Mouse (Mus musculus): ENCODE data around the gene Scarf1. TPM values are rescaled to one million over a fixed set of nuclear protein-coding genes. Genes with fewer than 3 reads are reported as not detected.

Scarf1 gene
- polyA plus RNA-seq, 1 experiment = 12.3 TPM

DNA sequence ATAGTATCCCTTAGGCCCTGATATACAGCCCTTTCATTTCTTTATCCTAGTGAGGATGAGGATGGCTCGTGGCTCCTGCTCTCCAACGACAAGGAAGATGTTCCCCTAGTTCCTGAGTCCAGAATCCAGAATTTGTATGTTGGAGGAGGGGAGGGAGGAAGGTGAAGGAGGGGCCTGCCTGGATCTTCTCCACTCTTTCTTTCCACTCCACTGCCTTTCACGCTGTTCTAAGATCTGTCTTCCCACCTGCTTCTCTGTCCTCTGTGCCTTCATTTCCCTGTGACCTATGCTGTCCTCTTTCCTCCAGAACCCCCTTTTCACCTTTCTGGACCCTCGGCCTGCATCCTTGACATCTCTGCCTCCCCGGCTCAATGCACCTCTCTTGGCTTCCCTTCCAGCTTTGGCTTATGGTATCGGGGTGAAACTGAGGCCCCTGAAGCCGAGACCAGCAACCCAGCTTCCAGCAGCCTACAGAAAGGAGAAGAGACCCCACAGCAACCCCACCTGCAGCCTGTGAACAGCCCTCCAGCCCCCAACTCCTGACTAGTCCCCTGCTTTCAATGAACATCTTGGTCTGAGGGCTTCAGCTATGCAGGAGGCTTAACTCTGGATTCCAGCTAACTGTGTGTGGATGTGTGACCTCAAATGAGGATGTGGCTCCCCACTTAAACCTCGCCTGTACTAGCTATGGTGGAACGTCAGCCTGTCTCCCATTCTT is 880 bp upstream of the Scarf1 start:
- Histone ChIP-seq H3K36me3 (ENCODE audit: control insufficient read depth, insufficient read depth, low read length) (peaks cover 21% of the 10 kb centered on the region), H3K27ac (ENCODE audit: insufficient read depth, low read depth, low read length) (no peak overlapping the region), H3K4me1 (ENCODE audit: control insufficient read depth, insufficient read depth, insufficient read length, low read length) (peaks cover 11% of the 10 kb centered on the region), H3K4me3 (ENCODE audit: low read depth, low read length) (no peak overlapping the region), H3K27me3 (ENCODE audit: control insufficient read depth, insufficient read depth, low read length) (no peaks in the 10 kb centered on the region)
- no peak for TF ChIP-seq POLR2A (IDR thresholded peaks at IDR 0.05; ENCODE audit: low read depth, low read length)
- TF ChIP-seq CTCF (IDR thresholded peaks at IDR 0.05; ENCODE audit: extremely low read depth, insufficient read length, insufficient replicate concordance, low read depth, low read length) = no peak
- 85% methylated on average over 9 of the region's 9 CpGs for WGBS

DNA sequence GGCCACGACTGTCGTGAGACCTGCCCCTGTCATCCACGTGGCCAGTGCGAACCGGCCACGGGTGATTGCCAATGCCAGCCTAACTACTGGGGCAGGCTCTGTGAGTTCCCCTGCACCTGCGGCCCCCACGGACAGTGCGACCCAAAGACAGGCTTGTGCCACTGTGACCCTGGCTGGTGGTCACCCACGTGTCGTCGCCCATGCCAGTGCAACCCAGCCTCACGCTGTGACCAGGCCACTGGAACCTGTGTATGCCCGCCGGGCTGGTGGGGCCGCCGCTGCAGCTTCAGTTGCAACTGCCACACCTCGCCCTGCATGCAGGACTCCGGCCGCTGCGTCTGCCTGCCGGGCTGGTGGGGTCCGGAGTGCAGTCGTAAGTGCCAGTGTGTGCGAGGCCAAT is 1.8 kb downstream of the Scarf1 start:
- no peak for TF ChIP-seq CTCF (IDR thresholded peaks at IDR 0.05; ENCODE audit: extremely low read depth, insufficient read length, insufficient replicate concordance, low read depth, low read length)
- TF ChIP-seq POLR2A (IDR thresholded peaks at IDR 0.05; ENCODE audit: low read depth, low read length) = no peak
- WGBS = 91% methylated on average over 25 of the region's 25 CpGs
- H3K4me1 ChIP-seq (ENCODE audit: control insufficient read depth, insufficient read depth, insufficient read length, low read length) = peaks cover 3% of the 10 kb centered on the region; the same call in 1 of the 2 replicates
- H3K27me3 ChIP-seq (ENCODE audit: control insufficient read depth, insufficient read depth, low read length) = no peaks in the 10 kb centered on the region
- no peak overlapping the region for H3K27ac ChIP-seq (ENCODE audit: insufficient read depth, low read depth, low read length)
- H3K4me3 ChIP-seq (ENCODE audit: low read depth, low read length) = no peak overlapping the region
- H3K36me3 ChIP-seq (ENCODE audit: control insufficient read depth, insufficient read depth, low read length) = peaks cover 3% of the 10 kb centered on the region; the same call in 1 of the 2 replicates

DNA sequence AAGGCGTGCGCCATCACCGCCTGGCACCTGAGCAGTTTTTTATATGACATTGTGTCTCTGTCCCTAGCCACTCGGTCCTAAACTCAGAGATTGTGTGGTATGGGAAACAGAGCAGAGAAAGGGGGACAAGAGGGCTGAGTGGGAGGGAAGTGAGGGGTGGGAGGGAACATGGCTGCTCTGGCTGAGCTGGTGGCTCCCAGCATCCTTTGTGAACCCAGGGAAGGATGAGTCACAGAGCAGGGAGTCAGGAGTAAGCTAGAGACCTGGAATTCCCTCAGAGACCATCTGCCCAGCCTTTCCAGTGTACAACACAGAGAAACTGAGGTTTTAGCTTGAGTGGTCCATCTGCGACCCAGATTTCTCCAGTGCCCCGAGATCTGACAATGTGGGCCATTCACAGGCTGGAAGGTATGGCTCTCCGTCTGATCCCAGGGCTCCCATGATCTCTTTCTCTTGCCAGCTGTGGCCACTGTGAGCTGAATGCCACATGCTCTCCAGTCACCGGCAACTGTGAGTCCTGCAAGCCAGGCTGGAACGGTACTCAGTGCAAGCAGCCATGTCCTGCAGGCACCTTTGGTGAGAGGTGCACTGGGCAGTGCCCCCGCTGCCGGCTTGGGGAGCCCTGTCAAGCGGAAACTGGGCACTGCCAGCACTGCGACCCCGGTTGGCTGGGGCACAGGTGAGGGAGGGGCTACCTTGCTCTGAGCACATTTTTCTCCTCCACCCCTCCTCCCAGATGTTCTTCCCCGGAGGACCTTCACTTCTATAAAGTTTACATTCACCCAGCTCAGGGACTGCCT is 6.7 kb downstream of the Scarf1 start:
- WGBS = 75% methylated on average over 15 of the region's 15 CpGs

DNA sequence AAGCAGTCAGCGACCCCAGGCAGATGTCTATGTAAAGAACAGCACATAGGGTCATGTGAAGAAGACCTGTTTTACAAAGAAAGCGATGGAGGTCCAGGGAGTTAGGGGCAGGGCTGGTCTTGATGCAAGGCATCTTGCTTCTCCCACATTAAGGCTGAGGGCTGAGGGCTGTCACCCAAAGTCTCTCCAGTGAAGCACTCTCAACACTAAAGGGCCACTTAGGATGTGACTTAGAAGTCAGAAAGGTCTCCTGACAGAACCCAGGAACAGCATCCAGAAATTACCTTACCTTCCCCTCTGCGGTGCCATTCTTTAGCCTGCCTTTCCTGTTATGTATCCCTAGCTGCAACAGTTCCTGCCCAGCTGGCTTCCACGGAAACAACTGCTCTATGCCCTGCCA is 8.3 kb downstream of the Scarf1 start:
- no peak for TF ChIP-seq CTCF (IDR thresholded peaks at IDR 0.05; ENCODE audit: extremely low read depth, insufficient read length, insufficient replicate concordance, low read depth, low read length)
- TF ChIP-seq POLR2A (IDR thresholded peaks at IDR 0.05; ENCODE audit: low read depth, low read length) = no peak
- WGBS = 88% methylated on average over 4 of the region's 4 CpGs
- no peak overlapping the region for H3K27ac ChIP-seq (ENCODE audit: insufficient read depth, low read depth, low read length)
- H3K27me3 ChIP-seq (ENCODE audit: control insufficient read depth, insufficient read depth, low read length) = no peaks in the 10 kb centered on the region
- 0 out of 2 replicates have a peak, but pooled peaks cover 7% of the 10 kb centered on the region for H3K36me3 ChIP-seq (ENCODE audit: control insufficient read depth, insufficient read depth, low read length)
- no peak overlapping the region for H3K4me3 ChIP-seq (ENCODE audit: low read depth, low read length)
- H3K4me1 ChIP-seq (ENCODE audit: control insufficient read depth, insufficient read depth, insufficient read length, low read length) = no peaks in the 10 kb centered on the region

More for the DNA sequence above, 6.7 kb downstream of the Scarf1 start:
- H3K36me3 ChIP-seq (ENCODE audit: control insufficient read depth, insufficient read depth, low read length) = peaks cover 3% of the 10 kb centered on the region; the same call in 1 of the 2 replicates
- H3K4me3 ChIP-seq (ENCODE audit: low read depth, low read length) = no peak overlapping the region
- no peaks in the 10 kb centered on the region for H3K4me1 ChIP-seq (ENCODE audit: control insufficient read depth, insufficient read depth, insufficient read length, low read length)
- TF ChIP-seq POLR2A (IDR thresholded peaks at IDR 0.05; ENCODE audit: low read depth, low read length) (no peak), CTCF (IDR thresholded peaks at IDR 0.05; ENCODE audit: extremely low read depth, insufficient read length, insufficient replicate concordance, low read depth, low read length) (no peak)
- no peak overlapping the region for H3K27ac ChIP-seq (ENCODE audit: insufficient read depth, low read depth, low read length)
- H3K27me3 ChIP-seq (ENCODE audit: control insufficient read depth, insufficient read depth, low read length) = no peaks in the 10 kb centered on the region

DNA sequence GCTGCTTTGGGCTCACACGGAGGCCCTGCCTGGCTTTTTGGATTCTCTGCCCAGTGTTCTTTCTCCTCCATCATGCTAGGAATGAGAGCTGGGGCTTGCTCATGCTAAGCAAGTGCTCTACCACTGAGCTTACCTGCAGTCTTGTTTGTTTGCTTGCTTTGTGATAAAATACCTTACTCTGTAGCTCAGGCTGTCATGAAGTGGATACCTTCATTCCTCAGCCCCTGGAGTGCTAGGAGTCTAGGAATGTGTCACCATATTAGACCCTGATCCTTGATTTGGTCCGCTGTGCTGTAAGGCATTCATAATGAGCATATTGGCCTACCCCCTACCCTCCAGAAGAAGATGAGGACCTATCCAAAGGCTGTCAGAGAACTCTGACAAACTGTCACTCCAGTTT is 9.5 kb downstream of the Scarf1 start:
- Histone ChIP-seq H3K36me3 (ENCODE audit: control insufficient read depth, insufficient read depth, low read length) (0 out of 2 replicates have a peak, but pooled peaks cover 7% of the 10 kb centered on the region), H3K4me3 (ENCODE audit: low read depth, low read length) (no peak overlapping the region), H3K27ac (ENCODE audit: insufficient read depth, low read depth, low read length) (no peak overlapping the region), H3K27me3 (ENCODE audit: control insufficient read depth, insufficient read depth, low read length) (no peaks in the 10 kb centered on the region), H3K4me1 (ENCODE audit: control insufficient read depth, insufficient read depth, insufficient read length, low read length) (no peaks in the 10 kb centered on the region)
- whole genome bisulfite sequencing = 93% methylated on average over 2 of the region's 2 CpGs
- TF ChIP-seq CTCF (IDR thresholded peaks at IDR 0.05; ENCODE audit: extremely low read depth, insufficient read length, insufficient replicate concordance, low read depth, low read length) = no peak
- TF ChIP-seq POLR2A (IDR thresholded peaks at IDR 0.05; ENCODE audit: low read depth, low read length) = no peak

DNA sequence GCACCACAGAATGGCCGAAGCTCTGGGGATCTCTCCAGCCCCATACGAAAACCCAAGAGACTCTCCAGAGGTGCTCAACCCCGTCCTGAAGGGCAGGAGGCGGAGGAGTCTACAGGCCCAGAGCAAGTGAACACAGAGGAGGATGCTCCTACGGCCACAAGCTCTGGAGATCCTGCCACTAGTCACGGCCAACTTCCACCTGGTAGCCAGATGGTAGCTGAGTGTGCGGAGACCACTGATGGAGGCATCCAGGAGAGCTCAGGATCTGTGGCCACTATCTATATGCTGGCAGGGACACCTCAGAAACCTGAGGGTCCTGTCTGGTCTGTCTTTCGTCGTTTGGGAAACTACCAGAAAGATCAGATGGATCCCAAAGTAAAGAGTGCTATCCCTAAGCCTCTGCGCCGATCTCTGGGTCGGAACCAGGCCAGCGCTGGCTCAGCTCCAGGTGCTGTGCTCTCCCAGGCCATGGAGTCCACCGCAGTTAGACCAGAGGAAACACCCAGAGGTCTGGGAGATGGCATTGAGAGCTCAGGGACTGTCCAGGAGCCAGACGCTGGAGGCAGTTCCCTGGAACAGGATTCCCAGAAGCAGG is 12.3 kb downstream of the Scarf1 start:
- no peak overlapping the region for H3K4me3 ChIP-seq (ENCODE audit: low read depth, low read length)
- 87% methylated on average over 15 of the region's 15 CpGs for WGBS
- no peak for TF ChIP-seq CTCF (IDR thresholded peaks at IDR 0.05; ENCODE audit: extremely low read depth, insufficient read length, insufficient replicate concordance, low read depth, low read length)
- no peak for TF ChIP-seq POLR2A (IDR thresholded peaks at IDR 0.05; ENCODE audit: low read depth, low read length)

More for the DNA sequence above, 12.3 kb downstream of the Scarf1 start:
- 0 out of 2 replicates have a peak, but pooled peaks cover 7% of the 10 kb centered on the region for H3K36me3 ChIP-seq (ENCODE audit: control insufficient read depth, insufficient read depth, low read length)
- peaks cover 2% of the 10 kb centered on the region; the same call in 1 of the 2 replicates for H3K4me1 ChIP-seq (ENCODE audit: control insufficient read depth, insufficient read depth, insufficient read length, low read length)
- H3K27me3 ChIP-seq (ENCODE audit: control insufficient read depth, insufficient read depth, low read length) = no peaks in the 10 kb centered on the region
- H3K27ac ChIP-seq (ENCODE audit: insufficient read depth, low read depth, low read length) = no peak overlapping the region
